Mouse (Mus musculus): Measurements from ENCODE around the gene Zfp990. TPM values are rescaled to one million over a fixed set of nuclear protein-coding genes. Genes with fewer than 3 reads are reported as not detected.
"Not testable (repeated sequence)": the region's sequence is repeated elsewhere in the genome, so short reads cannot be mapped to it uniquely, and the experiment has no call there.

The Zfp990 gene
- total RNA-seq, 2 experiments from 2014 or later, result 0.25 to 0.50 TPM

DNA sequence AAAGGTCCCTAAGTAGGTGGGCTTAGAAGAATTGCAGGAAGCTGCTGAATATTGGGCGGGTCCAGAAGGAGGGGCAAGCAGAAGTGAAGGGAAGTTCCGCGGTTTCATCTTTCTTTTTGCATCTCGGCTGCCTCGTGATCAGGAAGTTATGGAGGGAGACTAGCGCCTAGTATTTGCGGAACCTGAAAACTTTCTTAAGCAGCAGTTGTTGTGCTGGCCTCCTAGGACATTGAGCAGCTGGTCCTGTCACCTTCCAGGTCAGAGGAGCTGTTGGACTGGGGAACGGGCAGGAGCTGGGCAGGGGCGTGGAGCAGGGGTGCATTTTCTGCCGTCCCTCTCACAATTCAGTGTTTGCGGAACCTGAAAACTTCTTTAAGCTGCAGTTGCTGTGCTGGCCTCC is 74.5 kb downstream of the Zfp990 start, which contains the start of gene Gm13212:
TSS of gene Gm13212 (plus strand) at position 89 of the 400 bp plus-strand sequence.
- peak; percentile 95 for ATAC-seq (replicated peaks; ENCODE audit: poor library complexity)

GRCm38 (mm10) chr4:145586046-145586445 is 75.5 kb downstream of the Zfp990 start:
- not testable (repeated sequence) for ATAC-seq (replicated peaks; ENCODE audit: poor library complexity)

Other genes with a start within 250 kb of the Zfp990 start
- 1.4 TPM in 2 replicates for gene Tnfrsf8, start 195.6 kb upstream of the Zfp990 start, total RNA-seq (2015)
- gene Tnfrsf8, start 195.6 kb upstream of the Zfp990 start, total RNA-seq (2017), result 0.74 and 1.1 TPM in 2 replicates
- gene Gm13212, start 74.4 kb downstream of the Zfp990 start, total RNA-seq (2015), result 25.7 and 30.9 TPM in 2 replicates
- gene Gm13212, start 74.4 kb downstream of the Zfp990 start, total RNA-seq (2017), result 6.2 and 7.0 TPM in 2 replicates
- not detected in 2 replicates for gene Zfp980, start 159.9 kb downstream of the Zfp990 start, total RNA-seq (2015)
- 0.04 TPM in 1 of 2 replicates, not detected in the other for gene Zfp980, start 159.9 kb downstream of the Zfp990 start, total RNA-seq (2017)

Data from megakaryocyte progenitor cell, adult 5-6 weeks (primary cell).